19 mouse cellular contexts compared by ENCODE assay signal in genomic region chr14:77196246-77196645, GRCm38 (mm10). TPM values are rescaled to one million over a fixed set of nuclear protein-coding genes. Genes with fewer than 3 reads are reported as not detected.
DNase-seq lines count a peak whose midpoint lies in the region; ATAC-seq lines count a peak whose summit lies in the region.
"Had no signal": no experiment of that assay in that cellular context is flagged by ENCODE, and none has a peak within 500 bp of the region (broad histone marks: within the 10 kb centered on the region; RNA-seq: fewer than 3 reads in every experiment).

No protein-coding gene starts in this region.

- 0 out of 2 replicates have a peak overlapping the region, but pooled peaks have one; percentile 30 for H3K27ac ChIP-seq in hindbrain, embryonic 13.5 days
- no peak overlapping the region for H3K27ac ChIP-seq in hindbrain, embryonic 11.5 days (ENCODE audit: low read depth, low read length)
- H3K27ac ChIP-seq in kidney, embryonic 16.5 days (ENCODE audit: low read length): 0 out of 2 replicates have a peak overlapping the region, but pooled peaks have one; percentile 61
- H3K27ac ChIP-seq in neural tube, embryonic 11.5 days (ENCODE audit: low read depth, low read length): 0 out of 2 replicates have a peak overlapping the region, but pooled peaks have one; percentile 35
- H3K27ac ChIP-seq: embryonic facial prominence, embryonic 13.5 days; heart, embryonic 13.5 days had no signal

- no peak for DNase-seq in hindbrain, embryonic 11.5 days (ENCODE audit: low spot score)
- DNase-seq in kidney, postnatal 36 days: no peak
- no peak for DNase-seq in neural tube, embryonic 11.5 days (ENCODE audit: low spot score)
- DNase-seq in neural tube, embryonic 10.5 days (ENCODE audit: extremely low spot score, low spot score): no peak
- no peak for DNase-seq in natural killer cell, adult 2 months (ENCODE audit: low spot score in 2 of 2)
- DNase-seq: adrenal gland, adult 2 months; adrenal gland, postnatal 25 days; cerebellum, adult 18-20 months; cerebellum, adult 9-11 months; cerebellum, postnatal 36 days; gastrocnemius, postnatal 25 days; heart, postnatal 36 days had no signal

- no peak overlapping the region for H3K9ac ChIP-seq in hindbrain, embryonic 13.5 days
- H3K9ac ChIP-seq in hindbrain, embryonic 11.5 days (ENCODE audit: low read depth, low read length): no peak overlapping the region
- H3K9ac ChIP-seq in kidney, embryonic 16.5 days (replicated peaks; ENCODE audit: low read length): no peak overlapping the region
- H3K9ac ChIP-seq in neural tube, embryonic 11.5 days (ENCODE audit: low read length): no peak overlapping the region
- H3K9ac ChIP-seq: embryonic facial prominence, embryonic 13.5 days; forebrain, embryonic 12.5 days; heart, embryonic 13.5 days had no signal

- H3K36me3 ChIP-seq in hindbrain, embryonic 13.5 days: no peaks in the 10 kb centered on the region
- H3K36me3 ChIP-seq in hindbrain, embryonic 11.5 days (ENCODE audit: control insufficient read depth, insufficient read depth, low read length): no peaks in the 10 kb centered on the region
- no peaks in the 10 kb centered on the region for H3K36me3 ChIP-seq in kidney, embryonic 16.5 days (ENCODE audit: insufficient read depth, low read length)
- no peaks in the 10 kb centered on the region for H3K36me3 ChIP-seq in neural tube, embryonic 11.5 days (ENCODE audit: control insufficient read depth, insufficient read depth, low read length)
- H3K36me3 ChIP-seq: embryonic facial prominence, embryonic 13.5 days; forebrain, embryonic 12.5 days; heart, embryonic 13.5 days had no signal

- WGBS in hindbrain, embryonic 13.5 days: 64% methylated on average over 3 of the region's 3 CpGs
- WGBS in hindbrain, embryonic 11.5 days: 73% methylated on average over 3 of the region's 3 CpGs
- WGBS in kidney, embryonic 16.5 days: 39% methylated on average over 3 of the region's 3 CpGs
- WGBS in neural tube, embryonic 11.5 days: 45% methylated on average over 3 of the region's 3 CpGs

- no peaks in the 10 kb centered on the region for H3K9me3 ChIP-seq in hindbrain, embryonic 13.5 days
- no peaks in the 10 kb centered on the region for H3K9me3 ChIP-seq in hindbrain, embryonic 11.5 days (ENCODE audit: control insufficient read depth, low read length)
- no peaks in the 10 kb centered on the region for H3K9me3 ChIP-seq in kidney, embryonic 16.5 days (ENCODE audit: low read length)
- H3K9me3 ChIP-seq in neural tube, embryonic 11.5 days (ENCODE audit: control insufficient read depth, low read length): no peaks in the 10 kb centered on the region
- H3K9me3 ChIP-seq: embryonic facial prominence, embryonic 13.5 days; forebrain, embryonic 12.5 days; heart, embryonic 13.5 days had no signal

- H3K4me3 ChIP-seq in hindbrain, embryonic 13.5 days: no peak overlapping the region
- no peak overlapping the region for H3K4me3 ChIP-seq in hindbrain, embryonic 11.5 days (ENCODE audit: low read depth, low read length)
- H3K4me3 ChIP-seq in kidney, embryonic 16.5 days (ENCODE audit: low read length): no peak overlapping the region
- H3K4me3 ChIP-seq in neural tube, embryonic 11.5 days (ENCODE audit: low read depth, low read length): no peak overlapping the region
- H3K4me3 ChIP-seq: embryonic facial prominence, embryonic 13.5 days; forebrain, embryonic 12.5 days; heart, embryonic 13.5 days had no signal

- H3K27me3 ChIP-seq in hindbrain, embryonic 13.5 days: no peaks in the 10 kb centered on the region
- no peaks in the 10 kb centered on the region for H3K27me3 ChIP-seq in hindbrain, embryonic 11.5 days (ENCODE audit: control insufficient read depth, insufficient read depth, low read length)
- H3K27me3 ChIP-seq in kidney, embryonic 16.5 days (ENCODE audit: insufficient read depth, low read length): no peaks in the 10 kb centered on the region
- H3K27me3 ChIP-seq in neural tube, embryonic 11.5 days (ENCODE audit: control insufficient read depth, insufficient read depth, low read length): no peaks in the 10 kb centered on the region
- H3K27me3 ChIP-seq: CH12.LX; embryonic facial prominence, embryonic 13.5 days; forebrain, embryonic 12.5 days; heart, embryonic 13.5 days had no signal

- peaks cover 46% of the 10 kb centered on the region for H3K4me1 ChIP-seq in hindbrain, embryonic 13.5 days (replicated peaks)
- no peaks in the 10 kb centered on the region for H3K4me1 ChIP-seq in hindbrain, embryonic 11.5 days (replicated peaks; ENCODE audit: control insufficient read depth, insufficient read depth, low read length)
- H3K4me1 ChIP-seq in kidney, embryonic 16.5 days (ENCODE audit: insufficient read depth, low read length): peaks cover 11% of the 10 kb centered on the region
- H3K4me1 ChIP-seq in neural tube, embryonic 11.5 days (ENCODE audit: control insufficient read depth, insufficient read depth, low read length): peaks cover 18% of the 10 kb centered on the region
- H3K4me1 ChIP-seq: heart, embryonic 13.5 days had no signal

- no peak for ATAC-seq in hindbrain, embryonic 13.5 days (ENCODE audit: low FRiP score)
- no peak for ATAC-seq in hindbrain, embryonic 11.5 days (ENCODE audit: low FRiP score)
- ATAC-seq in kidney, embryonic 16.5 days (ENCODE audit: low FRiP score, low TSS enrichment): peak; percentile 81
- ATAC-seq in neural tube, embryonic 11.5 days (ENCODE audit: insufficient read depth, low FRiP score, low TSS enrichment): no peak
- ATAC-seq: forebrain, embryonic 16.5 days had no signal

- H3K4me2 ChIP-seq in hindbrain, embryonic 13.5 days: no peak overlapping the region
- no peak overlapping the region for H3K4me2 ChIP-seq in hindbrain, embryonic 11.5 days (replicated peaks; ENCODE audit: low read depth, low read length)
- no peak overlapping the region for H3K4me2 ChIP-seq in kidney, embryonic 16.5 days (replicated peaks; ENCODE audit: low read depth, low read length)
- H3K4me2 ChIP-seq in neural tube, embryonic 11.5 days (ENCODE audit: low read depth): no peak overlapping the region
- H3K4me2 ChIP-seq: embryonic facial prominence, embryonic 13.5 days; forebrain, embryonic 12.5 days; heart, embryonic 13.5 days had no signal

RNA-seq across cellular contexts. Expression of gene Enox1, which starts 39.7 kb away (rescaled TPM):
- polyA plus RNA-seq in hindbrain, embryonic 13.5 days (2015; fragmentation: Nextera tagmentation; extraction: Ambion mirVana): 45.7 and 46.2 TPM in 2 replicates
- polyA plus RNA-seq in hindbrain, embryonic 11.5 days (2014; fragmentation: Nextera tagmentation; extraction: Ambion mirVana): 17.3 and 18.3 TPM in 2 replicates
- 7.7 and 7.9 TPM in 2 replicates for polyA plus RNA-seq in kidney, embryonic 16.5 days (2015; fragmentation: Nextera tagmentation; extraction: Ambion mirVana)
- polyA plus RNA-seq in neural tube, embryonic 11.5 days (2014; fragmentation: Nextera tagmentation; extraction: Ambion mirVana): 16.0 and 19.6 TPM in 2 replicates
